Mouse (Mus musculus) MEL (cell line): ENCODE measurements at regions not wholly inside any gene's neighbourhood (a gene's known extent, or its start where the extent isn't known, plus 50 kb on each side); places are given as distances from the start of the nearest gene placed in this dataset.

Source experiments
- DNase-seq: peaks from one replicate; pipeline ENCODE4 v3.0.0; 2011; ENCODE audit warnings: low read depth, low spot score
- H3K27ac ChIP-seq: 2 replicates; pipeline ENCODE4 v1.5.1; 2012; ENCODE audit warnings: low read depth, mild to moderate bottlenecking, control low read depth, low read length, moderate library complexity; ENCODE audit not compliant: control insufficient read depth
- H3K27me3 ChIP-seq, 2 experiments: fragments of 150-350 bp in 1 of 2; sonication (generic) in 1 of 2; 2 replicates each; pipeline ENCODE4 v1.6.1; 2012; ENCODE audit warnings: low read length in 2 of 2, mild to moderate bottlenecking in 2 of 2, improper control_type of control experiment in 1 of 2, moderate library complexity in 1 of 2; ENCODE audit not compliant: insufficient read depth in 2 of 2, control insufficient read depth in 1 of 2
- H3K36me3 ChIP-seq, 2 experiments: 2 replicates each; pipeline ENCODE4 v1.6.1; 2012 to 2014; ENCODE audit warnings: low read length in 2 of 2, improper control_type of control experiment in 1 of 2, inconsistent platforms in 1 of 2, mild to moderate bottlenecking in 1 of 2; ENCODE audit not compliant: insufficient read depth in 2 of 2, control insufficient read depth in 1 of 2
- H3K4me1 ChIP-seq, 2 experiments: fragments of 150-350 bp in 1 of 2; sonication (generic) in 1 of 2; 2 replicates each; pipeline ENCODE4 v1.6.1; 2012; ENCODE audit warnings: low read length in 2 of 2, improper control_type of control experiment in 1 of 2, mild to moderate bottlenecking in 1 of 2; ENCODE audit not compliant: insufficient read depth in 2 of 2, control insufficient read depth in 1 of 2
- H3K4me3 ChIP-seq, 2 experiments: fragments of 150-350 bp in 1 of 2; sonication (generic) in 1 of 2; 2 replicates each; pipeline ENCODE4 v1.5.1; 2012; ENCODE audit warnings: low read depth in 2 of 2, low read length in 2 of 2, mild to moderate bottlenecking in 2 of 2, moderate library complexity in 2 of 2, control low read depth in 1 of 2, improper control_type of control experiment in 1 of 2; ENCODE audit not compliant: control insufficient read depth in 1 of 2, insufficient read depth in 1 of 2
- H3K79me2 ChIP-seq: 2 replicates; pipeline ENCODE4 v1.6.1; 2012; ENCODE audit warnings: mild to moderate bottlenecking, low read length, moderate library complexity; ENCODE audit not compliant: control insufficient read depth, poor library complexity, insufficient read depth
- H3K9ac ChIP-seq: 2 replicates; pipeline ENCODE4 v1.6.1; 2012; ENCODE audit warnings: low read depth, mild to moderate bottlenecking, control low read depth, low read length, moderate library complexity; ENCODE audit not compliant: control insufficient read depth, poor library complexity, severe bottlenecking
- H3K9me3 ChIP-seq: fragments of 150-350 bp; sonication (generic); replicated peaks from 2 replicates; pipeline ENCODE4 v1.6.1; 2012; ENCODE audit warnings: mild to moderate bottlenecking, low read length, improper control_type of control experiment, moderate library complexity; ENCODE audit not compliant: insufficient read depth
- ETS1 ChIP-seq: IDR thresholded peaks from 2 replicates; pipeline ENCODE4 v1.6.1; 2012; ENCODE audit warnings: low read depth, mild to moderate bottlenecking, inconsistent platforms, low read length, improper control_type of control experiment, moderate library complexity
- GABPA ChIP-seq: IDR thresholded peaks from 2 replicates; pipeline ENCODE4 v1.6.1; 2012; ENCODE audit warnings: low read depth, mild to moderate bottlenecking, inconsistent platforms, low read length, improper control_type of control experiment, moderate library complexity
- JUND ChIP-seq: IDR thresholded peaks from 2 replicates; pipeline ENCODE4 v1.6.1; 2011; ENCODE audit warnings: low read depth, mild to moderate bottlenecking, improper control_type of control experiment, low read length
- MAFK ChIP-seq: IDR thresholded peaks from 2 replicates; pipeline ENCODE4 v1.6.1; 2011; ENCODE audit warnings: low read depth, mild to moderate bottlenecking, low read length, improper control_type of control experiment, borderline replicate concordance
- MAX ChIP-seq: IDR thresholded peaks from 2 replicates; pipeline ENCODE4 v1.6.1; 2011; ENCODE audit warnings: low read length, improper control_type of control experiment
- MXI1 ChIP-seq: IDR thresholded peaks from 2 replicates; pipeline ENCODE4 v1.6.1; 2011; ENCODE audit warnings: mild to moderate bottlenecking, low read depth, low read length, improper control_type of control experiment
- MYB ChIP-seq: IDR thresholded peaks from 2 replicates; pipeline ENCODE4 v1.6.1; 2011; ENCODE audit warnings: mild to moderate bottlenecking, low read depth, low read length, improper control_type of control experiment
- MYC ChIP-seq: IDR thresholded peaks from 2 replicates; pipeline ENCODE4 v1.6.1; 2011; ENCODE audit warnings: low read depth, mild to moderate bottlenecking, low read length, improper control_type of control experiment, moderate library complexity
- NRF1 ChIP-seq: IDR thresholded peaks from 2 replicates; pipeline ENCODE4 v1.6.1; 2014; ENCODE audit warnings: low read depth, mild to moderate bottlenecking, inconsistent platforms, low read length, improper control_type of control experiment, moderate library complexity; ENCODE audit not compliant: poor library complexity, insufficient read depth, severe bottlenecking
- POLR2AphosphoS2 ChIP-seq: IDR thresholded peaks from 2 replicates; pipeline ENCODE4 v1.6.1; 2011; ENCODE audit warnings: low read length, improper control_type of control experiment
- RAD21 ChIP-seq: IDR thresholded peaks from 2 replicates; pipeline ENCODE4 v1.6.1; 2011; ENCODE audit warnings: mild to moderate bottlenecking, low read depth, low read length, improper control_type of control experiment
- RCOR1 ChIP-seq: IDR thresholded peaks from 2 replicates; pipeline ENCODE4 v1.6.1; 2012; ENCODE audit warnings: low read depth, mild to moderate bottlenecking, inconsistent platforms, low read length, improper control_type of control experiment
- TAL1 ChIP-seq: IDR thresholded peaks from 2 replicates; pipeline ENCODE4 v1.6.1; 2012; ENCODE audit warnings: mild to moderate bottlenecking, inconsistent platforms, low read length, moderate library complexity, mixed read lengths
- UBTF ChIP-seq: IDR thresholded peaks from 2 replicates; pipeline ENCODE4 v1.6.1; 2012; ENCODE audit warnings: low read depth, mild to moderate bottlenecking, inconsistent platforms, low read length, improper control_type of control experiment, moderate library complexity, borderline replicate concordance; ENCODE audit not compliant: insufficient read depth
- USF2 ChIP-seq, 2 experiments: IDR thresholded peaks; 2 replicates each; pipeline ENCODE4 v1.6.1; 2011 to 2012; ENCODE audit warnings: improper control_type of control experiment in 2 of 2, low read length in 2 of 2, borderline replicate concordance in 1 of 2, inconsistent platforms in 1 of 2, low read depth in 1 of 2, mild to moderate bottlenecking in 1 of 2; ENCODE audit not compliant: insufficient read depth in 1 of 2
- ZC3H11A ChIP-seq: IDR thresholded peaks from 2 replicates; pipeline ENCODE4 v1.6.1; 2012; ENCODE audit warnings: low read depth, mild to moderate bottlenecking, inconsistent platforms, low read length, improper control_type of control experiment

- no peak for DNase-seq
- H3K36me3 ChIP-seq, result no peaks in the 10 kb centered on the region
- H3K4me1 ChIP-seq, result no peaks in the 10 kb centered on the region
- H3K9ac ChIP-seq, result no peak overlapping the region
- TF ChIP-seq POLR2AphosphoS2, result no peak
- no peak for TF ChIP-seq MAX
- TF ChIP-seq MYB, result no peak
- no peak for TF ChIP-seq NRF1
- TF ChIP-seq ZC3H11A, result no peak
- no peak for TF ChIP-seq RAD21
- no peak for TF ChIP-seq MAFK
- TF ChIP-seq RCOR1, result no peak
- no peak for TF ChIP-seq USF2 (IDR thresholded peaks at IDR 0.05; ENCODE audit: borderline replicate concordance in 1 of 2, insufficient read depth in 1 of 2, low read depth in 1 of 2, low read length in 2 of 2)
- TF ChIP-seq JUND, result no peak
- H3K9me3 ChIP-seq, result no peaks in the 10 kb centered on the region
- no peak overlapping the region for H3K27ac ChIP-seq
- no peaks in the 10 kb centered on the region for H3K27me3 ChIP-seq
- H3K4me3 ChIP-seq, result no peak overlapping the region
- no peaks in the 10 kb centered on the region for H3K79me2 ChIP-seq
Observed at GRCm38 (mm10) chr13:117134352-117134751, 74.0 kb upstream of the Emb start.

GRCm38 (mm10) chr13:117132123-117132522 is 76.2 kb upstream of the Emb start:
- H3K36me3 ChIP-seq, result no peaks in the 10 kb centered on the region; a peak in 2 of 4 replicates
- H3K4me1 ChIP-seq, result peaks cover 0 to 6% of the 10 kb centered on the region in 2 experiments; a peak in 1 of 4 replicates
- no peak overlapping the region for H3K4me3 ChIP-seq
- H3K79me2 ChIP-seq, result no peaks in the 10 kb centered on the region
- no peak for DNase-seq
- H3K27ac ChIP-seq, result no peak overlapping the region
- H3K9ac ChIP-seq, result no peak overlapping the region
- no peaks in the 10 kb centered on the region for H3K27me3 ChIP-seq
- TF ChIP-seq UBTF, result no peak
- no peak for TF ChIP-seq MYC
- TF ChIP-seq GABPA, result no peak
- no peak for TF ChIP-seq ETS1
- TF ChIP-seq RAD21, result no peak
- TF ChIP-seq RCOR1, result no peak
- TF ChIP-seq NRF1, result no peak
- no peak for TF ChIP-seq MXI1
- TF ChIP-seq TAL1, result no peak
- TF ChIP-seq, all 39 proteins: peak for 0
- H3K9me3 ChIP-seq, result no peaks in the 10 kb centered on the region
